ENCODE assay signal across 9 mouse cellular contexts in the genomic region with DNA sequence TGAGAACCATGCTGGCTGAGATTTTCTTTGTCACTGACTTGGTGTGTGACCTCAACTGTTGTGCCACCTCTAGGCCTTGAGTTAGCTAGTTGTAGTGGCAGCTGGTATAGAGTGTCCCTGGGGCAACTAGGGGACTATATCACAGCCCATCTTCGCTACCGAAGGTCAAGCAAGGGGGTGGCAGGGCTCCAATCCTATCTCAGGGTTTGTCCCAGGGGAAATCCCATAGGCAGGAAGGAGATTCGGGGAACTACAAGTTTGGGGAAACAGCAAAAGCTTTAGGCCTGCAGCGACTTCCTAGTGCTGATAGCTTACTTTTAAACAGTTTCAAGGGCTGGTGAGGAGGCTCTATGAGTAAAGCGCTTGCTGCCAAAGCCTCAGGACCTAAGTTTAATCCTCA. TPM values are rescaled to one million over a fixed set of nuclear protein-coding genes. Genes with fewer than 3 reads are reported as not detected.
DNase-seq lines count a peak whose midpoint lies in the region; ATAC-seq and TF ChIP-seq lines count a peak whose summit lies in the region.
"Had no signal": no experiment of that assay in that cellular context is flagged by ENCODE, and none has a peak within 500 bp of the region (broad histone marks: within the 10 kb centered on the region; RNA-seq: fewer than 3 reads in every experiment).

No protein-coding gene starts in this region.

- H3K4me3 ChIP-seq in forebrain, embryonic 11.5 days (ENCODE audit: low read depth, low read length) = no peak overlapping the region
- no peak overlapping the region for H3K4me3 ChIP-seq in forebrain, postnatal 0 days (ENCODE audit: low read depth, low read length)
- H3K4me3 ChIP-seq in forebrain, embryonic 14.5 days (ENCODE audit: low read depth, low read length) = no peak overlapping the region
- H3K4me3 ChIP-seq in macrophage (ENCODE audit: inconsistent target) = peak overlapping the region; percentile 74

- WGBS in forebrain, embryonic 11.5 days = 71% methylated on average over 5 of the region's 5 CpGs
- WGBS in forebrain, postnatal 0 days = 76% methylated on average over 5 of the region's 5 CpGs
- WGBS in forebrain, embryonic 14.5 days = 66% methylated on average over 5 of the region's 5 CpGs
- WGBS in macrophage (ENCODE audit: missing documents) = 38% methylated on average over 5 of the region's 5 CpGs

- H3K36me3 ChIP-seq in forebrain, embryonic 11.5 days (ENCODE audit: control insufficient read depth, insufficient read depth, low read length) = no peaks in the 10 kb centered on the region
- H3K36me3 ChIP-seq in forebrain, postnatal 0 days (ENCODE audit: insufficient read depth) = no peaks in the 10 kb centered on the region
- no peaks in the 10 kb centered on the region for H3K36me3 ChIP-seq in forebrain, embryonic 14.5 days (ENCODE audit: control insufficient read depth, insufficient read depth, low read length)
- H3K36me3 ChIP-seq in macrophage (ENCODE audit: inconsistent target) = no peaks in the 10 kb centered on the region

- H3K27ac ChIP-seq in forebrain, embryonic 11.5 days (ENCODE audit: low read depth, low read length) = no peak overlapping the region
- no peak overlapping the region for H3K27ac ChIP-seq in forebrain, postnatal 0 days (ENCODE audit: low read depth, low read length)
- H3K27ac ChIP-seq in forebrain, embryonic 14.5 days (ENCODE audit: low read depth, low read length) = no peak overlapping the region
- peak overlapping the region; percentile 90 for H3K27ac ChIP-seq in macrophage

- H3K27me3 ChIP-seq in forebrain, embryonic 11.5 days (ENCODE audit: control insufficient read depth, insufficient read depth, low read length) = 0 out of 2 replicates have a peak, but pooled peaks cover 2% of the 10 kb centered on the region
- H3K27me3 ChIP-seq in forebrain, postnatal 0 days (ENCODE audit: insufficient read depth, low read length) = no peaks in the 10 kb centered on the region
- H3K27me3 ChIP-seq in forebrain, embryonic 14.5 days (replicated peaks; ENCODE audit: control insufficient read depth, insufficient read depth, low read length) = no peaks in the 10 kb centered on the region

- H3K4me2 ChIP-seq in forebrain, embryonic 11.5 days (ENCODE audit: low read depth, low read length, severe bottlenecking) = peak overlapping the region; percentile 18; the same call in 1 of the 2 replicates
- no peak overlapping the region for H3K4me2 ChIP-seq in forebrain, postnatal 0 days (ENCODE audit: low read depth)
- peak overlapping the region; percentile 87 for H3K4me2 ChIP-seq in forebrain, embryonic 14.5 days (ENCODE audit: low read length)

- peaks cover 18% of the 10 kb centered on the region for H3K4me1 ChIP-seq in forebrain, embryonic 11.5 days (replicated peaks; ENCODE audit: control insufficient read depth, insufficient read depth, low read length)
- no peaks in the 10 kb centered on the region for H3K4me1 ChIP-seq in forebrain, postnatal 0 days (ENCODE audit: insufficient read depth)
- peaks cover 25% of the 10 kb centered on the region for H3K4me1 ChIP-seq in forebrain, embryonic 14.5 days (ENCODE audit: control insufficient read depth, insufficient read depth, low read length)

- DNase-seq in forebrain, embryonic 11.5 days (ENCODE audit: low spot score) = no peak
- DNase-seq in forebrain, postnatal 0 days = no peak
- DNase-seq in A20 (ENCODE audit: low read depth, low spot score) = peak; percentile 59
- DNase-seq in forebrain, embryonic 14.5 days (ENCODE audit: low spot score) = no peak
- no peak for DNase-seq in ovary, adult 18-20 months (ENCODE audit: low spot score)
- no peak for DNase-seq in frontal cortex, postnatal 14 days (ENCODE audit: low spot score in 2 of 2)
- no peak for DNase-seq in layer of hippocampus, postnatal 25 days (ENCODE audit: extremely low spot score in 1 of 2, low spot score in 1 of 2)
- DNase-seq: lung, postnatal 10 days had no signal

- H3K9me3 ChIP-seq in forebrain, embryonic 11.5 days (ENCODE audit: control insufficient read depth, low read length) = no peaks in the 10 kb centered on the region
- no peaks in the 10 kb centered on the region for H3K9me3 ChIP-seq in forebrain, postnatal 0 days (ENCODE audit: low read length)
- no peaks in the 10 kb centered on the region for H3K9me3 ChIP-seq in forebrain, embryonic 14.5 days (replicated peaks; ENCODE audit: control insufficient read depth, low read length)

- peaks cover 63% of the 10 kb centered on the region for H3K79me2 ChIP-seq in macrophage (ENCODE audit: inconsistent target)

- H3K9ac ChIP-seq in forebrain, embryonic 11.5 days (ENCODE audit: low read length) = no peak overlapping the region
- H3K9ac ChIP-seq in forebrain, postnatal 0 days = no peak overlapping the region
- no peak overlapping the region for H3K9ac ChIP-seq in forebrain, embryonic 14.5 days (ENCODE audit: low read length)

- ATAC-seq in forebrain, embryonic 11.5 days (replicated peaks; ENCODE audit: low FRiP score) = no peak
- no peak for ATAC-seq in forebrain, postnatal 0 days
- ATAC-seq in forebrain, embryonic 14.5 days = no peak

- no peak for TF ChIP-seq CTCF in forebrain, postnatal 0 days (IDR thresholded peaks at IDR 0.05; ENCODE audit: low read depth)

RNA-seq across cellular contexts. Expression of gene Rassf4, which starts 1.4 kb away (rescaled TPM):
- polyA plus RNA-seq in forebrain, embryonic 11.5 days (2014; fragmentation: Nextera tagmentation; extraction: Ambion mirVana) = 20.7 and 22.7 TPM in 2 replicates
- 2.2 and 2.8 TPM in 2 replicates for total RNA-seq in forebrain, postnatal 0 days (2014; rRNA removed)
- polyA plus RNA-seq in forebrain, postnatal 0 days (2015; fragmentation: Nextera tagmentation; extraction: Ambion mirVana) = 4.5 and 6.5 TPM in 2 replicates
- polyA plus RNA-seq in forebrain, embryonic 14.5 days (2014; fragmentation: Nextera tagmentation; extraction: Ambion mirVana) = 12.7 and 13.8 TPM in 2 replicates
- total RNA-seq in macrophage (2018; cell fraction: chromatin; rRNA removed) = 1,000 to 10,000 TPM in 14 of 26 experiments, 100 to 1,000 TPM in 12; 300 to 1,852 (median 1,057) TPM
- 100 to 1,000 TPM; 151 to 601 (median 347) TPM for total RNA-seq in macrophage (2018; cell fraction: cytosol; rRNA removed)
- 1,000 to 10,000 TPM in 4 of 26 experiments, 100 to 1,000 TPM in 22; 147 to 1,472 (median 838) TPM for total RNA-seq in macrophage (2018; cell fraction: nucleus; rRNA removed)
- 48.6 to 217 TPM (median 138 TPM) in 3 replicates for polyA plus RNA-seq in macrophage (2018)
- total RNA-seq in layer of hippocampus, postnatal 25 days (2021) = 1 to 10 TPM; 2.2 to 2.8 TPM

RNA-seq across cellular contexts. Expression of gene Depp1, which starts 21.9 kb away (rescaled TPM):
- polyA plus RNA-seq in forebrain, embryonic 11.5 days (2014; fragmentation: Nextera tagmentation; extraction: Ambion mirVana) = 3.9 and 5.0 TPM in 2 replicates
- 1.6 and 2.8 TPM in 2 replicates for total RNA-seq in forebrain, postnatal 0 days (2014; rRNA removed)
- polyA plus RNA-seq in forebrain, postnatal 0 days (2015; fragmentation: Nextera tagmentation; extraction: Ambion mirVana) = 2.6 TPM in 2 replicates
- 6.6 and 7.1 TPM in 2 replicates for polyA plus RNA-seq in forebrain, embryonic 14.5 days (2014; fragmentation: Nextera tagmentation; extraction: Ambion mirVana)
- 1 to 10 TPM in 9 of 26 experiments, under 1 TPM in 7, not detected in 10; 0.64 to 2.0 (median 1.4) TPM for total RNA-seq in macrophage (2018; cell fraction: chromatin; rRNA removed)
- under 1 TPM in 12 of 26 experiments, not detected in 14; 0.17 to 0.85 (median 0.64) TPM for total RNA-seq in macrophage (2018; cell fraction: cytosol; rRNA removed)
- 1 to 10 TPM in 3 of 26 experiments, under 1 TPM in 9, not detected in 14; 0.36 to 1.6 (median 0.72) TPM for total RNA-seq in macrophage (2018; cell fraction: nucleus; rRNA removed)
- 0.10 TPM in 1 of 3 replicates, not detected in the others for polyA plus RNA-seq in macrophage (2018)
- 1 to 10 TPM; 1.1 to 2.9 TPM for total RNA-seq in layer of hippocampus, postnatal 25 days (2021)

RNA-seq across cellular contexts. Expression of gene Zfp422, which starts 43.5 kb away (rescaled TPM):
- polyA plus RNA-seq in forebrain, embryonic 11.5 days (2014; fragmentation: Nextera tagmentation; extraction: Ambion mirVana) = 351 and 359 TPM in 2 replicates
- total RNA-seq in forebrain, postnatal 0 days (2014; rRNA removed) = 63.4 and 79.8 TPM in 2 replicates
- 114 TPM in 2 replicates for polyA plus RNA-seq in forebrain, postnatal 0 days (2015; fragmentation: Nextera tagmentation; extraction: Ambion mirVana)
- polyA plus RNA-seq in forebrain, embryonic 14.5 days (2014; fragmentation: Nextera tagmentation; extraction: Ambion mirVana) = 258 and 271 TPM in 2 replicates
- total RNA-seq in macrophage (2018; cell fraction: chromatin; rRNA removed) = 10 to 100 TPM in 6 of 26 experiments, 1 to 10 TPM in 20; 3.0 to 21.1 (median 7.1) TPM
- total RNA-seq in macrophage (2018; cell fraction: cytosol; rRNA removed) = 10 to 100 TPM in 18 of 26 experiments, 1 to 10 TPM in 8; 6.4 to 17.0 (median 10.7) TPM
- 10 to 100 TPM in 25 of 26 experiments, 1 to 10 TPM in 1; 8.7 to 28.5 (median 14.8) TPM for total RNA-seq in macrophage (2018; cell fraction: nucleus; rRNA removed)
- polyA plus RNA-seq in macrophage (2018) = 14.8 to 18.3 TPM (median 15.1 TPM) in 3 replicates
- 10 to 100 TPM; 21.9 to 24.4 TPM for total RNA-seq in layer of hippocampus, postnatal 25 days (2021)

RNA-seq across cellular contexts. Expression of gene Tmem72, which starts 44.4 kb away (rescaled TPM):
- polyA plus RNA-seq in forebrain, embryonic 11.5 days (2014; fragmentation: Nextera tagmentation; extraction: Ambion mirVana) = 0.07 and 0.11 TPM in 2 replicates
- 0.52 and 0.77 TPM in 2 replicates for total RNA-seq in forebrain, postnatal 0 days (2014; rRNA removed)
- polyA plus RNA-seq in forebrain, postnatal 0 days (2015; fragmentation: Nextera tagmentation; extraction: Ambion mirVana) = 1.3 and 1.9 TPM in 2 replicates
- polyA plus RNA-seq in forebrain, embryonic 14.5 days (2014; fragmentation: Nextera tagmentation; extraction: Ambion mirVana) = 0.80 and 0.83 TPM in 2 replicates
- under 1 TPM; 0.22 to 0.77 (median 0.55) TPM for total RNA-seq in macrophage (2018; cell fraction: chromatin; rRNA removed)
- total RNA-seq in macrophage (2018; cell fraction: cytosol; rRNA removed) = under 1 TPM in 18 of 26 experiments, not detected in 8; under 0.01 to 0.08 (median under 0.01) TPM
- 1 to 10 TPM in 1 of 26 experiments, under 1 TPM in 25; 0.22 to 1.0 (median 0.36) TPM for total RNA-seq in macrophage (2018; cell fraction: nucleus; rRNA removed)
- under 0.01 TPM in 1 of 3 replicates, not detected in the others for polyA plus RNA-seq in macrophage (2018)
- under 1 TPM; 0.21 to 0.22 TPM for total RNA-seq in layer of hippocampus, postnatal 25 days (2021)
